Mouse (Mus musculus): ENCODE measurements around the gene Pxdn. TPM values are rescaled to one million over a fixed set of nuclear protein-coding genes. Genes with fewer than 3 reads are reported as not detected.
A peak's percentile ranks its signal among the peaks of the same experiment; 100 is the strongest.

Pxdn gene
- total and polyA plus RNA-seq, 3 experiments = 0.04 to 0.21 (median 0.14) TPM

- Histone ChIP-seq H3K4me3 (replicated peaks in 1 of 3; ENCODE audit: low read depth in 2 of 3, low read length in 2 of 3, poor library complexity in 1 of 3) (no peak overlapping the region), H3K36me3 (replicated peaks in 1 of 2; ENCODE audit: control insufficient read depth in 1 of 2, insufficient read depth in 1 of 2, low read length in 1 of 2) (no peaks in the 10 kb centered on the region), H3K4me1 (ENCODE audit: control insufficient read depth in 1 of 2, insufficient read depth in 2 of 2) (peaks cover 0 to 16% of the 10 kb centered on the region in 2 experiments; a peak in 2 of 4 replicates), H3K9ac (ENCODE audit: insufficient read depth, low read depth) (no peak overlapping the region), H3K27ac (ENCODE audit: insufficient read depth, low read depth) (no peak overlapping the region), H3K9me3 (replicated peaks; ENCODE audit: low read length) (no peaks in the 10 kb centered on the region), H3K4me2 (ENCODE audit: insufficient read depth, low read depth, poor library complexity, severe bottlenecking) (no peak overlapping the region), H3K79me2 (replicated peaks; ENCODE audit: control insufficient read depth, extremely low read depth, insufficient read depth, poor library complexity, severe bottlenecking) (no peaks in the 10 kb centered on the region), H3K27me3 (replicated peaks) (no peaks in the 10 kb centered on the region)
- dilution Hi-C loops (cut with MboI; ENCODE audit: extremely low pct_ligation_motif_present, extremely low pct_unique_long_range_greater_than_20kb, low sequenced_read_pairs) = no loop called here
- no peak for DNase-seq (ENCODE audit: extremely low read depth)
- in situ Hi-C loops (cut with MboI; ENCODE audit: low pct_ligation_motif_present, low pct_unique_long_range_greater_than_20kb, low sequenced_read_pairs) = no loop called here
- no peak for TF ChIP-seq EP300 (IDR thresholded peaks at IDR 0.05; ENCODE audit: low read length)
- no peak for TF ChIP-seq ELF1 (IDR thresholded peaks at IDR 0.05; ENCODE audit: low read depth, low read length)
- no peak for TF ChIP-seq MAFK (IDR thresholded peaks at IDR 0.05; ENCODE audit: insufficient replicate concordance, low read length)
- TF ChIP-seq POLR2AphosphoS2 (IDR thresholded peaks at IDR 0.05; ENCODE audit: low read depth, low read length) = no peak
- no peak for TF ChIP-seq TCF12 (IDR thresholded peaks at IDR 0.05; ENCODE audit: low read depth, low read length)
- no peak for TF ChIP-seq MXI1 (IDR thresholded peaks at IDR 0.05; ENCODE audit: low read depth, low read length)
- TF ChIP-seq USF1 (IDR thresholded peaks at IDR 0.05; ENCODE audit: low read depth, low read length) = no peak
- TF ChIP-seq CHD2 (IDR thresholded peaks at IDR 0.05; ENCODE audit: low read length) = no peak
- no peak for TF ChIP-seq UBTF (IDR thresholded peaks at IDR 0.05; ENCODE audit: low read depth, low read length)
- TF ChIP-seq SIN3A (IDR thresholded peaks at IDR 0.05; ENCODE audit: low read length) = no peak
- TF ChIP-seq IRF4 (IDR thresholded peaks at IDR 0.05; ENCODE audit: low read depth, low read length) = no peak
- no peak for TF ChIP-seq BHLHE40 (IDR thresholded peaks at IDR 0.05; ENCODE audit: low read depth, low read length)
- TF ChIP-seq SMC3 (IDR thresholded peaks at IDR 0.05; ENCODE audit: low read depth, low read length) = no peak
These were observed 93.2 kb downstream of the Pxdn start for GRCm38 (mm10) chr12:30030571-30030970.

GRCm38 (mm10) chr12:30034681-30035080, 97.3 kb downstream of the Pxdn start:
- Histone ChIP-seq H3K4me1 (ENCODE audit: control insufficient read depth in 1 of 2, insufficient read depth in 2 of 2) (peaks cover 0 to 27% of the 10 kb centered on the region in 2 experiments; a peak in 2 of 4 replicates), H3K4me2 (ENCODE audit: insufficient read depth, low read depth, poor library complexity, severe bottlenecking) (no peak overlapping the region), H3K79me2 (replicated peaks; ENCODE audit: control insufficient read depth, extremely low read depth, insufficient read depth, poor library complexity, severe bottlenecking) (no peaks in the 10 kb centered on the region), H3K4me3 (replicated peaks in 1 of 3; ENCODE audit: low read depth in 2 of 3, low read length in 2 of 3, poor library complexity in 1 of 3) (no peak overlapping the region), H3K9ac (ENCODE audit: insufficient read depth, low read depth) (no peak overlapping the region), H3K27ac (ENCODE audit: insufficient read depth, low read depth) (no peak overlapping the region), H3K27me3 (replicated peaks) (no peaks in the 10 kb centered on the region), H3K9me3 (replicated peaks; ENCODE audit: low read length) (no peaks in the 10 kb centered on the region), H3K36me3 (replicated peaks in 1 of 2; ENCODE audit: control insufficient read depth in 1 of 2, insufficient read depth in 1 of 2, low read length in 1 of 2) (no peaks in the 10 kb centered on the region)
- DNase-seq (ENCODE audit: extremely low read depth) = peak; percentile 29
- TF ChIP-seq PAX5 (IDR thresholded peaks at IDR 0.05; ENCODE audit: low read length) = no peak
- TF ChIP-seq JUND (conservative IDR thresholded peaks at IDR 0.05; ENCODE audit: low read depth, low read length) = no peak
- no peak for TF ChIP-seq MAFK (IDR thresholded peaks at IDR 0.05; ENCODE audit: insufficient replicate concordance, low read length)
- TF ChIP-seq POLR2A (IDR thresholded peaks at IDR 0.05; ENCODE audit: low read depth, low read length) = no peak
- no peak for TF ChIP-seq MAX (IDR thresholded peaks at IDR 0.05; ENCODE audit: low read length)
- in situ Hi-C loops (cut with MboI; ENCODE audit: low pct_ligation_motif_present, low pct_unique_long_range_greater_than_20kb, low sequenced_read_pairs) = loop anchor here (5.0 kb wide), 1 partner anchor 127 kb away; no protein-coding TSS in a partner anchor
- dilution Hi-C loops (cut with MboI; ENCODE audit: extremely low pct_ligation_motif_present, extremely low pct_unique_long_range_greater_than_20kb, low sequenced_read_pairs) = no loop called here

All from CH12.LX (cell line).